Mouse (Mus musculus) intestine, postnatal 0 days (tissue): ENCODE data around the gene Commd2. TPM values are rescaled to one million over a fixed set of nuclear protein-coding genes. Genes with fewer than 3 reads are reported as not detected.
A peak's percentile ranks its signal among the peaks of the same experiment; 100 is the strongest.

ENCODE experiments used
- ATAC-seq: fragments of 200-750 bp; cut with Nextera tagmentation; 2 replicates; pipeline ENCODE4 v1.8.0; 2017; ENCODE audit warnings: mild to moderate bottlenecking, moderate TSS enrichment, moderate library complexity
- H3K27ac ChIP-seq: fragments of 300-500 bp; sonication (generic); 2 replicates; pipeline ENCODE4 v1.5.1; 2014; ENCODE audit warnings: mild to moderate bottlenecking, low read depth, low read length, moderate library complexity
- H3K27me3 ChIP-seq: fragments of 300-500 bp; sonication (generic); replicated peaks from 2 replicates; pipeline ENCODE4 v1.6.1; 2014; ENCODE audit warnings: low read length, mixed read lengths; ENCODE audit not compliant: control insufficient read depth, insufficient read depth
- H3K36me3 ChIP-seq: fragments of 300-500 bp; sonication (generic); 2 replicates; pipeline ENCODE4 v1.6.1; 2014; ENCODE audit warnings: mild to moderate bottlenecking, moderate library complexity; ENCODE audit not compliant: control insufficient read depth, insufficient read depth
- H3K4me1 ChIP-seq: fragments of 300-500 bp; sonication (generic); replicated peaks from 2 replicates; pipeline ENCODE4 v1.6.1; 2014; ENCODE audit warnings: antibody characterized with exemption, low read length, mixed read lengths; ENCODE audit not compliant: control insufficient read depth, insufficient read depth
- H3K4me2 ChIP-seq: fragments of 300-500 bp; sonication (generic); replicated peaks from 2 replicates; pipeline ENCODE4 v1.6.1; 2014; ENCODE audit warnings: low read depth, mild to moderate bottlenecking, moderate library complexity
- H3K4me3 ChIP-seq: fragments of 300-500 bp; sonication (generic); 2 replicates; pipeline ENCODE4 v1.5.1; 2014; ENCODE audit warnings: low read depth, low read length
- H3K9ac ChIP-seq: fragments of 300-500 bp; sonication (generic); 2 replicates; pipeline ENCODE4 v1.6.1; 2014; ENCODE audit warnings: mild to moderate bottlenecking, low read depth, low read length
- H3K9me3 ChIP-seq: fragments of 300-500 bp; sonication (generic); 2 replicates; pipeline ENCODE4 v1.6.1; 2016; ENCODE audit warnings: mixed run types; ENCODE audit not compliant: control insufficient read depth
- CTCF ChIP-seq: sonication (generic); IDR thresholded peaks from 2 replicates; pipeline ENCODE4 v1.5.1; 2016; ENCODE audit warnings: low read depth, mild to moderate bottlenecking, control low read depth, antibody characterized with exemption, moderate library complexity
- WGBS: fragments of 180-500 bp; shearing (Covaris S2); extraction: QIAGEN DNeasy Blood & Tissue Kit; methylation state at CpG from one replicate; pipeline ENCODE4 v1.1.7; 2014; 5-methylcytosine and 5-hydroxymethylcytosine counted together
- polyA plus RNA-seq: library from polyadenylated mRNA; unstranded; fragments of >200 nt; fragmentation: Nextera tagmentation; extraction: Ambion mirVana; gene quantifications from 2 replicates; pipeline ENCODE4 v1.2.1, GENCODE M21; 2015

Commd2 gene
- polyA plus RNA-seq, 1 experiment from 2014 or later = 71.0 TPM

DNA sequence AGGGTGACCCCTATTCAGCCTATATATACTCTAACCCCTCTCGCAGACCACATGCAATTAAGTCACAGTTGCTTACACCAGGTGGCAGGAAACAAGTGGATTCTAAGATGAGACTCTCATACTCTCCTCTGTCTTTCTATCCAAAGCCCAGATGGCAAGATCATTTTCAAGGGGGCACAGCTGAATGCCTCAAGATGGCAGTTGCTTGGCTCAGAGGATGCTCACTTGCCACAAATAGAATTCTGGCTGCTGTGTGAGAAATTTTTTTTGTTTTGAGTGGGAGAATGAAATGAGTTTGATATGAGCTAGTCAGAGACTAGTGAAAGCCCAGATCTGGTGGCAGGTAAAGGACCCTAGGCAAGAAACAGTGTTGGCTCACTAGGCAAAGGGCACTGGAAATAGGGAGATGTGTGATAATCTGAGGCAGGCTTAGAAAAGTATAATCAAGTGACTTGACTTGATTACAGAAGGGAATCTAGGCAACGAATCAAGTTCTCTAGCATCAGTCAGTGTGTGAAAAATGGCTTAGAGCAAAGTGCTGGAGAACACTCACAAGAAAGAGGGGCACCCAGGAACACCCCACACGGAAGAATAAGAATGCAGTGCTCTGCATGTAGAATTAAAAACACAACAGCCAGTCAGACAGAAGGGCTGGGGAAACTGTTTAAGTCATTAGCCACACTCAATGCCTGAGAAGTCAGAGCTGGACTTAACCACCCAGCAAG, 16.6 kb downstream of the Commd2 start:
- Histone ChIP-seq H3K4me1 (no peaks in the 10 kb centered on the region), H3K36me3 (no peaks in the 10 kb centered on the region), H3K9me3 (no peaks in the 10 kb centered on the region), H3K4me3 (no peak overlapping the region), H3K9ac (no peak overlapping the region), H3K27ac (no peak overlapping the region), H3K27me3 (no peaks in the 10 kb centered on the region), H3K4me2 (no peak overlapping the region)
- no peak for TF ChIP-seq CTCF
- WGBS = 77% methylated on average over 3 of the region's 3 CpGs
- ATAC-seq = no peak

- 0 out of 2 replicates have a peak, but pooled peaks have one; percentile 19 for ATAC-seq
These were observed 24.5 kb downstream of the Commd2 start for GRCm38 (mm10) chr3:57626954-57627513.

GRCm38 (mm10) chr3:57625275-57625997, 26.1 kb downstream of the Commd2 start:
- Histone ChIP-seq H3K27me3 (no peaks in the 10 kb centered on the region), H3K9ac (no peak overlapping the region)
- 28% methylated on average over 21 of the region's 21 CpGs for WGBS

More at GRCm38 (mm10) chr3:57626954-57627513, 24.5 kb downstream of the Commd2 start:
- no peaks in the 10 kb centered on the region for H3K9me3 ChIP-seq
- no peaks in the 10 kb centered on the region for H3K36me3 ChIP-seq
- H3K4me3 ChIP-seq = no peak overlapping the region
- H3K4me1 ChIP-seq = no peaks in the 10 kb centered on the region
- H3K4me2 ChIP-seq = peak overlapping the region; percentile 32; the same call in 1 of the 2 replicates
- WGBS = 50% methylated on average over 11 of the region's 11 CpGs
- H3K9ac ChIP-seq = no peak overlapping the region
- no peaks in the 10 kb centered on the region for H3K27me3 ChIP-seq
- no peak for TF ChIP-seq CTCF
- H3K27ac ChIP-seq = no peak overlapping the region

GRCm38 (mm10) chr3:57619718-57620117, 31.8 kb downstream of the Commd2 start:
- Histone ChIP-seq H3K36me3 (no peaks in the 10 kb centered on the region), H3K4me3 (no peak overlapping the region), H3K27ac (no peak overlapping the region), H3K27me3 (no peaks in the 10 kb centered on the region), H3K9ac (no peak overlapping the region), H3K9me3 (no peaks in the 10 kb centered on the region), H3K4me2 (no peak overlapping the region), H3K4me1 (no peaks in the 10 kb centered on the region)
- peak; percentile 51 for TF ChIP-seq CTCF
- 62% methylated on average over 4 of the region's 4 CpGs for WGBS
- no peak for ATAC-seq

More at GRCm38 (mm10) chr3:57625275-57625997, 26.1 kb downstream of the Commd2 start:
- no peaks in the 10 kb centered on the region for H3K36me3 ChIP-seq
- peak overlapping the region; percentile 23 for H3K4me3 ChIP-seq
- no peaks in the 10 kb centered on the region for H3K4me1 ChIP-seq
- no peaks in the 10 kb centered on the region for H3K9me3 ChIP-seq
- H3K4me2 ChIP-seq = peak overlapping the region; percentile 59
- peak; percentile 90 for TF ChIP-seq CTCF
- no peak for ATAC-seq
- no peak overlapping the region for H3K27ac ChIP-seq

DNA sequence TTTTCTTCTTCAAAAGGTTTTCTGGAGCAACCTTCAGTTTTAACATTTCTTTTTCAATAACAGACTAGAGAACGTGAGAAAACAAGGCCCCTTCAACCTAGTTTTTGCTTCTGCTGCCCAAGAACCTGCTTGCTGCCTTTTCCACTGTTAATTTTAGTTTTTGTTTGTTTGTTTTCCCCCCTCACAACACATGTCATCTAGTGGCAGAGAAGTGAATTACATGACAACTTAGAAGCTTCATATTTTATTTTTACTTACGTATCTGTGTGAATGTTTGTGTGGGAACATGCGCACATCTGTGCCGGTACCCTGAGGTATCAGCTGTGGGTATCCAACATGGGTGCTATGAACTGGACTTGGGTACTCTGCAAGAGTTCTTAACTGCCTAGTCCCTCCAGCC, 35.9 kb downstream of the Commd2 start:
- 90% methylated on average over 4 of the region's 4 CpGs for WGBS

GRCm38 (mm10) chr3:57612430-57612997, 39.0 kb downstream of the Commd2 start:
- no peak for ATAC-seq
- H3K27me3 ChIP-seq = no peaks in the 10 kb centered on the region
- no peaks in the 10 kb centered on the region for H3K36me3 ChIP-seq
- no peaks in the 10 kb centered on the region for H3K9me3 ChIP-seq
- no peak for TF ChIP-seq CTCF
- no peak overlapping the region for H3K9ac ChIP-seq
- no peak overlapping the region for H3K4me2 ChIP-seq
- H3K4me1 ChIP-seq = no peaks in the 10 kb centered on the region
- WGBS = 75% methylated on average over 3 of the region's 3 CpGs
- H3K27ac ChIP-seq = no peak overlapping the region
- no peak overlapping the region for H3K4me3 ChIP-seq

More for the DNA sequence above, 35.9 kb downstream of the Commd2 start:
- peak; percentile 45 for TF ChIP-seq CTCF
- Histone ChIP-seq H3K27ac (no peak overlapping the region), H3K4me2 (no peak overlapping the region), H3K9ac (no peak overlapping the region), H3K9me3 (no peaks in the 10 kb centered on the region), H3K4me1 (no peaks in the 10 kb centered on the region), H3K36me3 (no peaks in the 10 kb centered on the region), H3K4me3 (no peak overlapping the region), H3K27me3 (no peaks in the 10 kb centered on the region)
- no peak for ATAC-seq
